Mouse (Mus musculus) forebrain, embryonic 11.5 days (tissue): ENCODE results near the gene Minar1. TPM values are rescaled to one million over a fixed set of nuclear protein-coding genes. Genes with fewer than 3 reads are reported as not detected.

ENCODE experiments used
- ATAC-seq: fragments of 200-750 bp; cut with Nextera tagmentation; replicated peaks from 2 replicates; pipeline ENCODE4 v1.8.0; 2017; ENCODE audit warnings: moderate TSS enrichment; ENCODE audit not compliant: low FRiP score
- DNase-seq: peaks from one replicate; pipeline ENCODE4 v3.0.0-alpha.2; 2017; ENCODE audit warnings: low spot score
- H3K27ac ChIP-seq: fragments of 300-500 bp; sonication (generic); 2 replicates; pipeline ENCODE4 v1.5.1; 2014; ENCODE audit warnings: low read depth, low read length
- H3K27me3 ChIP-seq: fragments of 300-500 bp; sonication (generic); 2 replicates; pipeline ENCODE4 v1.6.1; 2014; ENCODE audit warnings: mild to moderate bottlenecking, low read length, mixed read lengths; ENCODE audit not compliant: control insufficient read depth, insufficient read depth
- H3K36me3 ChIP-seq: fragments of 300-500 bp; sonication (generic); 2 replicates; pipeline ENCODE4 v1.6.1; 2014; ENCODE audit warnings: mild to moderate bottlenecking, low read length, moderate library complexity, mixed read lengths; ENCODE audit not compliant: control insufficient read depth, insufficient read depth
- H3K4me1 ChIP-seq: fragments of 300-500 bp; sonication (generic); replicated peaks from 2 replicates; pipeline ENCODE4 v1.6.1; 2014; ENCODE audit warnings: low read length, mixed read lengths; ENCODE audit not compliant: control insufficient read depth, insufficient read depth
- H3K4me2 ChIP-seq: fragments of 300-500 bp; sonication (generic); 2 replicates; pipeline ENCODE4 v1.6.1; 2014; ENCODE audit warnings: low read depth, mild to moderate bottlenecking, low read length, moderate library complexity, mixed read lengths; ENCODE audit not compliant: severe bottlenecking
- H3K4me3 ChIP-seq: fragments of 300-500 bp; sonication (generic); 2 replicates; pipeline ENCODE4 v1.5.1; 2014; ENCODE audit warnings: low read depth, low read length
- H3K9ac ChIP-seq: fragments of 300-500 bp; sonication (generic); 2 replicates; pipeline ENCODE4 v1.6.1; 2014; ENCODE audit warnings: low read length
- H3K9me3 ChIP-seq: fragments of 300-500 bp; sonication (generic); 2 replicates; pipeline ENCODE4 v1.6.1; 2016; ENCODE audit warnings: low read length, mixed read lengths; ENCODE audit not compliant: control insufficient read depth
- WGBS: fragments of 180-500 bp; shearing (Covaris S2); extraction: QIAGEN DNeasy Blood & Tissue Kit; methylation state at CpG from one replicate; pipeline ENCODE4 v1.1.7; 2014; 5-methylcytosine and 5-hydroxymethylcytosine counted together
- polyA plus RNA-seq: library from polyadenylated mRNA; unstranded; fragments of >200 nt; fragmentation: Nextera tagmentation; extraction: Ambion mirVana; gene quantifications from 2 replicates; pipeline ENCODE4 v1.2.1, GENCODE M21; 2014

Gene Minar1
- polyA plus RNA-seq = 0.15 TPM in 1 of 2 replicates, not detected in the other

GRCm38 (mm10) chr9:89623006-89623760, at the start of gene Minar1:
Gene Minar1 (minus strand): TSS chr9:89623125.
- H3K4me3 ChIP-seq = peak within 1 kb of the TSS; percentile 44
- H3K36me3 ChIP-seq = no peaks in the 10 kb centered on the region
- peaks cover 25% of the 10 kb centered on the region for H3K27me3 ChIP-seq
- under 1% methylated on average over 27 of the region's 27 CpGs for WGBS
- no peaks in the 10 kb centered on the region for H3K9me3 ChIP-seq
- H3K4me2 ChIP-seq = peak within 1 kb of the TSS; percentile 94
- H3K9ac ChIP-seq = peak within 1 kb of the TSS; percentile 55
- ATAC-seq = peak; percentile 80
- DNase-seq = peak; percentile 73
- H3K4me1 ChIP-seq = peaks cover 5% of the 10 kb centered on the region; the same call in 1 of the 2 replicates
- no peak within 1 kb of the TSS for H3K27ac ChIP-seq

GRCm38 (mm10) chr9:89669878-89670277, 47.0 kb upstream of the Minar1 start:
- DNase-seq = no peak
- WGBS = 84% methylated on average over 4 of the region's 4 CpGs
- ATAC-seq = no peak

DNA sequence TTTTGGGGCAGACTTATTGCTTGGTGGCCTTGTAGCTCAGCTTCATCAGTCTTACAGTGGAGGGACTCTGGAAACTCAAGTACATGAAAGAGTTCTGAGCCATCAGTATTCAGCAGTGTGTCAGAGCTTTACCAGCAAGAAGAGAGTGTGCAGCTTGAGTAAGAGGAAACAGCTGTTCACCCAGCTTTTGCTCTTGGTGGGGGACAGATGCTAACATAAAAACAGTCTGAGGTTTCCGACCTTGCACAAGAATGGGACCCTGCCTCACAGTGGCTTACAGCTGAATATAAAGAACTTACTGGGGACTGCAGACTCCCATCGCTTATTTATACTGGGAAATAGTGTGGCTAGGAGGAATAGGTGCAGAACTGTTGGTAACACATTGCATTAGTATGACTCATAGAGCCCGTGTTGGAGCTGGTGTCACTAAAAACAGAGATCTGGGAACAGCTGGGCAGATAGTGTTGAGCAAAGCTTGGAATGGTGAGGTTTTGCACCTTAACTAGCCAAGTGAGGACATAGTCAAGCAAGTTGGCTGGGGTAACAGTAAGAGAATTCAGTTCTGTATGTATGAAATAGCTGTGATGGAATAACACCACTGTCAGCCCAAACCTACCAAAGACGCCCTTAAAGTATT, 44.5 kb upstream of the Minar1 start:
- no peaks in the 10 kb centered on the region for H3K4me1 ChIP-seq
- DNase-seq = no peak
- H3K9me3 ChIP-seq = no peaks in the 10 kb centered on the region
- H3K4me3 ChIP-seq = no peak overlapping the region
- H3K27ac ChIP-seq = no peak overlapping the region
- ATAC-seq = no peak
- no peak overlapping the region for H3K4me2 ChIP-seq
- WGBS = 85% methylated on average over 4 of the region's 4 CpGs
- H3K9ac ChIP-seq = no peak overlapping the region
- H3K36me3 ChIP-seq = no peaks in the 10 kb centered on the region
- H3K27me3 ChIP-seq = no peaks in the 10 kb centered on the region

More at GRCm38 (mm10) chr9:89669878-89670277, 47.0 kb upstream of the Minar1 start:
- H3K4me3 ChIP-seq = no peak overlapping the region
- no peak overlapping the region for H3K27ac ChIP-seq
- no peaks in the 10 kb centered on the region for H3K27me3 ChIP-seq
- no peaks in the 10 kb centered on the region for H3K4me1 ChIP-seq
- H3K9ac ChIP-seq = no peak overlapping the region
- H3K36me3 ChIP-seq = no peaks in the 10 kb centered on the region
- H3K4me2 ChIP-seq = no peak overlapping the region
- H3K9me3 ChIP-seq = no peaks in the 10 kb centered on the region

GRCm38 (mm10) chr9:89650913-89651312, 28.0 kb upstream of the Minar1 start:
- Histone ChIP-seq H3K4me2 (no peak overlapping the region), H3K27me3 (no peaks in the 10 kb centered on the region), H3K4me3 (no peak overlapping the region), H3K9ac (no peak overlapping the region), H3K27ac (no peak overlapping the region), H3K36me3 (no peaks in the 10 kb centered on the region), H3K4me1 (no peaks in the 10 kb centered on the region), H3K9me3 (no peaks in the 10 kb centered on the region)
- 83% methylated on average over 6 of the region's 6 CpGs for WGBS
- DNase-seq (no peak), ATAC-seq (no peak)

DNA sequence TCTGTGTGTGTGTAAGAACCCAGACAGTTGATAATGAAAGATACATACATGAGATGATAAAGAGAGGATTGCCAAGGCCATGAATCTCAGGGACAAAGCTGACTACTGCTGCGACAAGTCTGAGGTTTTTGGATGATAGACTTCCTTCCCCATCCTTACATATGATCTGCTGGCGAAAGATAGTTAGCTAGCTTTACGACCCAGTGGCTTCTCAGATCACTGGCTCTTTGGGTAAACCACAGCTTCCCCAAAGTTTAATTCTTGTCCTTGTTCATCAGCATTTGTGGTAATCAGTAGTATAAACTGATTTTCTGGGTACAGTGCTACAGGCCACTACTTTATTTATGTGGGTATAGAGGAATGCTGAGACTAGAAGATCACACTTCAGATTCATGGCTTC, 14.5 kb upstream of the Minar1 start:
- H3K4me3 ChIP-seq = no peak overlapping the region
- no peak overlapping the region for H3K4me2 ChIP-seq
- no peak for ATAC-seq
- no peak overlapping the region for H3K9ac ChIP-seq
- no peaks in the 10 kb centered on the region for H3K27me3 ChIP-seq
- no peak overlapping the region for H3K27ac ChIP-seq
- DNase-seq = no peak
- 89% methylated on average over 3 of the region's 3 CpGs for WGBS
- H3K9me3 ChIP-seq = no peaks in the 10 kb centered on the region
- no peaks in the 10 kb centered on the region for H3K36me3 ChIP-seq
- no peaks in the 10 kb centered on the region for H3K4me1 ChIP-seq

DNA sequence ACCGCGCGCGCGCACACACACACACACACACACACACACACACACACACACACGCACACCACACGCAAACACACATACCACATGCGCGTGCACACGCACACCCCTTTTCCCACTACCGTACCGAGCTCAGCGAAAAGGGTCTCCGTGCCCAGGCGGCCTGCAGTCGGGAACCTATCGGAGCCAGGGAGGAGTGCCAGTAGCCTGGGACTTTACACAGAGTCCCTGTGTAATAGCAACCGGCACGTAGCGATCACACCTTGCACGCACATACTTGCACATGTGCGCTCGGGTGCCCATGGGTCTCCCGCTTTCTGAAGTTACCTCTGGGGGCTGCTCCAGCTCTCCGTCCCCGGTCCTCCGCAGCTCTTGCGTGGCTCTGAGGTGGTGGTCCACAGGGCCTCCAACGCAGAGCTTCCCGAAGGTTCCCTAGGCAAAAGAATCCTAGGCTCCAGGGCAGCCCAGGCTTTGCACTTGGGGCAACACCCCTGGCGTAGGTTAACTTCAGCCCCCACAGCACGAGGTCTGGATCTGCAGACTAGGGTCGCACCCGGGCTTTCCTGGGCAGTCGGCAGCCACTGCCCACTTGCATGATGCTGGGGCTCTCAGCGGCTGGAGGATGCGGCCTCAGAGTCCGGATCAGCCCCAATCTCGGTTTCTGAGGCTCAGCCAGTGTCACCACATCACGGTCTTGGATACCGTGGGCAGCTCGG, 474 bp downstream of the Minar1 start:
- peak; percentile 63 for ATAC-seq

DNA sequence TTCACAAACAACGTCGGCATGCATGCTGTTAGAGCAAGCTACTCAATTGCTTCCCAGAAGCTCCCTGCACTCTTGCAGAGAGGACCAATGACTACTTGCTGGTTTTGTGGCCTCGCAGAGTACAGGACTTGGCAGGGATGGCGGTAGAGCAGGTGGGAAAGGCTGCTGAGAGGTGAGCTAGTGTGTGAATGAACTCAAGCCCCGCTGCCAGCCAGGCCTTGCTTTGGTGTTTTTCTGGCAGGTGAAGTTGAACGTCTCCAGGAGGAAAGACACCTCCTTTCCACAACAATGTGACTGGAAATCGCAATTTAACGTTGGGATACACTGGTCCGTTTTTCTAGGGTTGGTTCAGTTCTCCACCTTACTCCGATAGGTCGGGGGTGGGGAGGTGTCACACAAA, 1.2 kb downstream of the Minar1 start:
- no peak for DNase-seq
- no peak overlapping the region for H3K9ac ChIP-seq
- no peak for ATAC-seq
- WGBS = 4% methylated on average over 11 of the region's 11 CpGs
- H3K4me1 ChIP-seq = peaks cover 5% of the 10 kb centered on the region; the same call in 1 of the 2 replicates
- H3K9me3 ChIP-seq = no peaks in the 10 kb centered on the region
- peak overlapping the region; percentile 94; the same call in 1 of the 2 replicates for H3K4me2 ChIP-seq
- H3K27ac ChIP-seq = no peak overlapping the region
- no peak overlapping the region for H3K4me3 ChIP-seq
- H3K27me3 ChIP-seq = peaks cover 25% of the 10 kb centered on the region
- no peaks in the 10 kb centered on the region for H3K36me3 ChIP-seq

More for the DNA sequence above, 474 bp downstream of the Minar1 start:
- Histone ChIP-seq H3K4me3 (peak overlapping the region; percentile 44), H3K9ac (peak overlapping the region; percentile 55), H3K9me3 (no peaks in the 10 kb centered on the region), H3K4me1 (peaks cover 5% of the 10 kb centered on the region; the same call in 1 of the 2 replicates), H3K27ac (no peak overlapping the region), H3K4me2 (peak overlapping the region; percentile 94), H3K27me3 (peaks cover 25% of the 10 kb centered on the region), H3K36me3 (no peaks in the 10 kb centered on the region)
- peak; percentile 68 for DNase-seq
- under 1% methylated on average over 42 of the region's 42 CpGs for WGBS

DNA sequence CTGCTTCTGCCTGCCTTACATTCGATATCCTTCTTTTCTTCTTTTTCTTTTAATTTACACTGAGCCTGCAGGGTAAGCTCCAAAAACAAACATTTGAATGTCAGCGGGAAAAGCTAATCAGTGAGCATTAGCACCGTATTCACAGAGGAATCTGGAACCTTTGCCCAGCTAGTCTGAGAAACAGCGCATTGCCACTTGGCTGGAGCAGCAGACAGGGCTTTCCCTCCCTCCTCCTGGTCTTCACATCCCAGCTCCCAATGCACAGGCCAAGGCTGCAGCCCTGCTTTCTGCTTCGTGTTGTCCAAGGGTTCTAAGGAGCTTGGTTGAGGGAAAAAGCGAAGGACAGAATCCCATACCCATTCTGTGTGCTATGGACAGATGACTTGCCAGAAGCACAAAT, 2.6 kb downstream of the Minar1 start:
- Histone ChIP-seq H3K4me3 (no peak overlapping the region), H3K27ac (no peak overlapping the region), H3K4me1 (peaks cover 5% of the 10 kb centered on the region; the same call in 1 of the 2 replicates), H3K36me3 (no peaks in the 10 kb centered on the region), H3K27me3 (peaks cover 25% of the 10 kb centered on the region), H3K4me2 (no peak overlapping the region), H3K9me3 (no peaks in the 10 kb centered on the region), H3K9ac (no peak overlapping the region)
- 15% methylated on average over 6 of the region's 6 CpGs for WGBS
- DNase-seq (no peak), ATAC-seq (no peak)
